Mouse (Mus musculus) CH12.LX (cell line): ENCODE results near the gene Lonp2. TPM values are rescaled to one million over a fixed set of nuclear protein-coding genes. Genes with fewer than 3 reads are reported as not detected.

Experiments
- DNase-seq: peaks from one replicate; pipeline ENCODE4 v3.0.0-alpha.2; 2013; ENCODE audit errors: extremely low read depth
- H3K27ac ChIP-seq: 2 replicates; pipeline ENCODE4 v1.5.1; 2012; ENCODE audit warnings: low read depth, mild to moderate bottlenecking, control low read depth, moderate library complexity; ENCODE audit not compliant: insufficient read depth
- H3K27me3 ChIP-seq: replicated peaks from 2 replicates; pipeline ENCODE3; 2012; ENCODE audit warnings: inconsistent platforms
- H3K36me3 ChIP-seq, 2 experiments: replicated peaks in 1 of 2; 2 replicates each; pipeline versions ENCODE3 to v1.6.1; 2012; ENCODE audit warnings: inconsistent platforms in 1 of 2, low read length in 1 of 2, mild to moderate bottlenecking in 1 of 2, mixed read lengths in 1 of 2, moderate library complexity in 1 of 2; ENCODE audit not compliant: control insufficient read depth in 1 of 2, insufficient read depth in 1 of 2
- H3K4me1 ChIP-seq, 2 experiments: 2 replicates each; pipeline ENCODE4 v1.6.1; 2012; ENCODE audit warnings: inconsistent platforms in 1 of 2, moderate library complexity in 1 of 2; ENCODE audit not compliant: insufficient read depth in 2 of 2, control insufficient read depth in 1 of 2
- H3K4me2 ChIP-seq: 2 replicates; pipeline ENCODE4 v1.6.1; 2012; ENCODE audit warnings: low read depth, mild to moderate bottlenecking, control low read depth; ENCODE audit not compliant: poor library complexity, insufficient read depth, severe bottlenecking
- H3K4me3 ChIP-seq, 3 experiments: fragments of 150-350 bp in 1 of 3; sonication (generic) in 1 of 3; replicated peaks in 1 of 3; 2 replicates each; pipeline versions ENCODE3 to v1.5.1; 2011 to 2012; ENCODE audit warnings: low read depth in 2 of 3, low read length in 2 of 3, mild to moderate bottlenecking in 2 of 3, moderate library complexity in 2 of 3, control low read depth in 1 of 3, improper control_type of control experiment in 1 of 3, inconsistent platforms in 1 of 3, mixed read lengths in 1 of 3; ENCODE audit not compliant: poor library complexity in 1 of 3
- H3K79me2 ChIP-seq: replicated peaks from 2 replicates; pipeline ENCODE4 v1.6.1; 2012; ENCODE audit warnings: mild to moderate bottlenecking, moderate library complexity; ENCODE audit not compliant: control insufficient read depth, poor library complexity, insufficient read depth, severe bottlenecking; ENCODE audit errors: extremely low read depth
- H3K9ac ChIP-seq: 2 replicates; pipeline ENCODE4 v1.6.1; 2012; ENCODE audit warnings: low read depth, mild to moderate bottlenecking, control low read depth, moderate library complexity; ENCODE audit not compliant: insufficient read depth
- H3K9me3 ChIP-seq: replicated peaks from 2 replicates; pipeline ENCODE3; 2012; ENCODE audit warnings: low read length, inconsistent platforms, mixed read lengths
- CHD1 ChIP-seq: IDR thresholded peaks from 2 replicates; pipeline ENCODE4 v1.6.1; 2012; ENCODE audit warnings: low read depth, low read length, improper control_type of control experiment, inconsistent platforms
- CTCF ChIP-seq, 2 experiments: IDR thresholded peaks in 1 of 2; conservative IDR thresholded peaks in 1 of 2; 2 replicates each; pipeline ENCODE4 v1.5.1; 2011 to 2012; ENCODE audit warnings: low read depth in 2 of 2, low read length in 2 of 2, improper control_type of control experiment in 1 of 2, inconsistent platforms in 1 of 2, mild to moderate bottlenecking in 1 of 2, moderate library complexity in 1 of 2
- ELF1 ChIP-seq: IDR thresholded peaks from 2 replicates; pipeline ENCODE4 v1.6.1; 2014; ENCODE audit warnings: low read depth, mild to moderate bottlenecking, inconsistent platforms, low read length, improper control_type of control experiment
- ETS1 ChIP-seq: conservative IDR thresholded peaks from 2 replicates; pipeline ENCODE4 v1.6.1; 2012; ENCODE audit warnings: low read depth, mild to moderate bottlenecking, inconsistent platforms, low read length, improper control_type of control experiment, moderate library complexity
- IRF4 ChIP-seq: IDR thresholded peaks from 2 replicates; pipeline ENCODE4 v1.6.1; 2014; ENCODE audit warnings: low read depth, mild to moderate bottlenecking, inconsistent platforms, low read length, improper control_type of control experiment
- JUND ChIP-seq: conservative IDR thresholded peaks from 2 replicates; pipeline ENCODE4 v1.6.1; 2011; ENCODE audit warnings: low read depth, low read length, improper control_type of control experiment
- MAZ ChIP-seq: IDR thresholded peaks from 2 replicates; pipeline ENCODE4 v1.6.1; 2012; ENCODE audit warnings: low read depth, mild to moderate bottlenecking, inconsistent platforms, low read length, improper control_type of control experiment, moderate library complexity
- MEF2A ChIP-seq: IDR thresholded peaks from 2 replicates; pipeline ENCODE4 v1.6.1; 2014; ENCODE audit warnings: low read depth, mild to moderate bottlenecking, inconsistent platforms, low read length, improper control_type of control experiment, borderline replicate concordance
- MXI1 ChIP-seq: IDR thresholded peaks from 2 replicates; pipeline ENCODE4 v1.6.1; 2011; ENCODE audit warnings: mild to moderate bottlenecking, low read depth, low read length, improper control_type of control experiment
- MYC ChIP-seq: IDR thresholded peaks from 2 replicates; pipeline ENCODE4 v1.6.1; 2011; ENCODE audit warnings: low read depth, mild to moderate bottlenecking, improper control_type of control experiment, low read length
- NELFE ChIP-seq: IDR thresholded peaks from 2 replicates; pipeline ENCODE4 v1.6.1; 2011; ENCODE audit warnings: low read depth, low read length, improper control_type of control experiment
- NRF1 ChIP-seq: IDR thresholded peaks from 2 replicates; pipeline ENCODE4 v1.6.1; 2014; ENCODE audit warnings: low read depth, mild to moderate bottlenecking, inconsistent platforms, low read length, improper control_type of control experiment, moderate library complexity
- PAX5 ChIP-seq: IDR thresholded peaks from 2 replicates; pipeline ENCODE4 v1.6.1; 2012; ENCODE audit warnings: low read length, inconsistent platforms, mixed read lengths
- RAD21 ChIP-seq: IDR thresholded peaks from 2 replicates; pipeline ENCODE4 v1.6.1; 2011; ENCODE audit warnings: low read depth, mild to moderate bottlenecking, low read length, improper control_type of control experiment, moderate library complexity
- RCOR1 ChIP-seq: conservative IDR thresholded peaks from 2 replicates; pipeline ENCODE4 v1.6.1; 2012; ENCODE audit warnings: low read depth, mild to moderate bottlenecking, inconsistent platforms, low read length, improper control_type of control experiment
- SIN3A ChIP-seq: IDR thresholded peaks from 2 replicates; pipeline ENCODE4 v1.6.1; 2012; ENCODE audit warnings: low read length, improper control_type of control experiment, inconsistent platforms
- SMC3 ChIP-seq: IDR thresholded peaks from 2 replicates; pipeline ENCODE4 v1.6.1; 2011; ENCODE audit warnings: low read depth, low read length, improper control_type of control experiment
- TBP ChIP-seq: conservative IDR thresholded peaks from 2 replicates; pipeline ENCODE4 v1.6.1; 2011; ENCODE audit warnings: low read depth, low read length, improper control_type of control experiment
- USF1 ChIP-seq: IDR thresholded peaks from 2 replicates; pipeline ENCODE4 v1.6.1; 2014; ENCODE audit warnings: low read depth, mild to moderate bottlenecking, inconsistent platforms, low read length, improper control_type of control experiment
- ZMIZ1 ChIP-seq: IDR thresholded peaks from 2 replicates; pipeline ENCODE4 v1.6.1; 2012; ENCODE audit warnings: low read depth, mild to moderate bottlenecking, inconsistent platforms, low read length, improper control_type of control experiment
- dilution Hi-C: fragments of 300-500 bp; cut with MboI; formaldehyde crosslinking; loops from 2 replicates; pipeline ENCODE4 v1.14.3; 2020; ENCODE audit warnings: low sequenced_read_pairs; ENCODE audit not compliant: extremely low pct_unique_long_range_greater_than_20kb, extremely low pct_ligation_motif_present
- in situ Hi-C: fragments of 300-500 bp; cut with MboI; formaldehyde crosslinking; loops from 3 replicates; pipeline ENCODE4 v1.14.3; 2019; ENCODE audit warnings: low sequenced_read_pairs, low pct_ligation_motif_present, low pct_unique_long_range_greater_than_20kb, mixed read lengths
- polyA plus RNA-seq: library from polyadenylated mRNA; unstranded; fragments of >175 nt; gene quantifications from 2 replicates; pipeline ENCODE4 v1.2.1, GENCODE M21; 2012; ENCODE audit warnings: low read depth; ENCODE audit not compliant: insufficient read length
- total RNA-seq, 2 experiments: library from RNA; depleted of rRNA; stranded (reverse); fragments of 300-350 nt in 1 of 2; fragments of >200 nt in 1 of 2; gene quantifications; 2 replicates each; pipeline ENCODE4 v1.2.3; 2012 to 2014

Lonp2 gene
- total and polyA plus RNA-seq, 3 experiments = 25.6 to 27.8 (median 26.4) TPM

DNA sequence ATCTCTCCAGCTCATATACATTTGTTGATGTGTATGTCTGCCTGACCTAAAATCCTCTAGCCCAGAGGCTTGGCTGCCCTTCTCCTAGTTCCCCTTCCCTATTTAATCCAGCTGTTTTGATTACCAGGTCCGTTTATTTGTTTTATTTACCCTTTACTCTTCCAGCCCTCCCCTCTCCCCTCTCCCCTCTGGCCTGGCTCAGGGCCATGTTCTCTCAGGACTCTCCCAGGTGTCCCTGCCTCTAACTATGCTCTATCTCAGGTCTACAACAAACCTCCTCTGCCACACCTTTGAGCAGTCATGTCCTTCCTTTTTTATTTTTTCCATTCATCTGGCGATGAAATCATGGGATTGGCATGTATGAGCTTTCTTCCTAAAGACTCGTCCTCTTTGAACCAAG is 106.5 kb downstream of the Lonp2 start:
- Histone ChIP-seq H3K27me3 (no peaks in the 10 kb centered on the region), H3K36me3 (peaks cover 5 to 19% of the 10 kb centered on the region in 2 experiments), H3K27ac (no peak overlapping the region), H3K9me3 (no peaks in the 10 kb centered on the region), H3K4me3 (no peak overlapping the region), H3K4me1 (peaks cover 0 to 8% of the 10 kb centered on the region in 2 experiments; a peak in 3 of 4 replicates), H3K79me2 (peaks cover 6% of the 10 kb centered on the region; the same call in 1 of the 2 replicates), H3K4me2 (no peak overlapping the region), H3K9ac (no peak overlapping the region)
- DNase-seq = no peak
- TF ChIP-seq RCOR1 (no peak), TBP (no peak), MEF2A (no peak), ETS1 (no peak), SIN3A (no peak), JUND (no peak), CHD1 (no peak), MAZ (no peak), MXI1 (no peak), PAX5 (no peak), RAD21 (no peak), NELFE (no peak), CTCF (conservative IDR thresholded peaks at IDR 0.05 in 1 of 2, IDR thresholded peaks at IDR 0.05 in 1 of 2; ENCODE audit: low read depth in 2 of 2, low read length in 2 of 2) (no peak), MYC (no peak), ELF1 (no peak), ZMIZ1 (no peak), SMC3 (no peak), IRF4 (no peak), NRF1 (no peak)
- dilution Hi-C loops = no loop called here
- in situ Hi-C loops = no loop called here

DNA sequence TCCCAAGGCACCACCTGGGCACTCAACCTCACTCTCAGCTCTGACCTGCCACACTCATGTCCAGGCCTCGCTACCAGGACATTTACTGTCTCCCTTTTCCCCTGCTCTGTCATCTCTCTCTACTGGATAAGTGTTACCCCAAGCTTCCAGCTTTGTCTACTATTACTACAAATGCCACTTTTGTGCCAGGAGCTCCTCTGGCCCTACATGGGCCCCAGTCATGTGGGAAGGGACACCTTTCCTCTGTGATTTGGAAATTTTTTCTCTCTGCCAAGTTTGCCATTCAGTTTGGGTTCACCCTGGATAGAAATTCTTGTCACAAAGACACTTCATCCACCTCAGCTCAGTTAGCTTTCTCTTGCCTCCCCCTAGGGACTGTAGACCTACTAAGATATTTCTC is 107.0 kb downstream of the Lonp2 start:
- Histone ChIP-seq H3K9ac (no peak overlapping the region), H3K4me3 (no peak overlapping the region), H3K27ac (no peak overlapping the region), H3K9me3 (no peaks in the 10 kb centered on the region), H3K27me3 (no peaks in the 10 kb centered on the region), H3K36me3 (peaks cover 4 to 19% of the 10 kb centered on the region in 2 experiments), H3K79me2 (peaks cover 6% of the 10 kb centered on the region; the same call in 1 of the 2 replicates), H3K4me2 (no peak overlapping the region)
- dilution Hi-C loops = no loop called here
- in situ Hi-C loops = no loop called here
- TF ChIP-seq SIN3A (no peak), CTCF (conservative IDR thresholded peaks at IDR 0.05 in 1 of 2, IDR thresholded peaks at IDR 0.05 in 1 of 2; ENCODE audit: low read depth in 2 of 2, low read length in 2 of 2) (no peak), MEF2A (no peak), NRF1 (no peak), USF1 (no peak), MYC (no peak)
- TF ChIP-seq, all 38 proteins: peak for 0
- H3K4me1 ChIP-seq = peaks cover 0 to 13% of the 10 kb centered on the region in 2 experiments; a peak in 3 of 4 replicates
- no peak for DNase-seq
